Mouse (Mus musculus): Measurements from ENCODE around the gene Gstp3. TPM values are rescaled to one million over a fixed set of nuclear protein-coding genes. Genes with fewer than 3 reads are reported as not detected.

Gstp3 gene
- polyA plus RNA-seq, 1 experiment from 2014 or later, result 0.41 TPM

DNA sequence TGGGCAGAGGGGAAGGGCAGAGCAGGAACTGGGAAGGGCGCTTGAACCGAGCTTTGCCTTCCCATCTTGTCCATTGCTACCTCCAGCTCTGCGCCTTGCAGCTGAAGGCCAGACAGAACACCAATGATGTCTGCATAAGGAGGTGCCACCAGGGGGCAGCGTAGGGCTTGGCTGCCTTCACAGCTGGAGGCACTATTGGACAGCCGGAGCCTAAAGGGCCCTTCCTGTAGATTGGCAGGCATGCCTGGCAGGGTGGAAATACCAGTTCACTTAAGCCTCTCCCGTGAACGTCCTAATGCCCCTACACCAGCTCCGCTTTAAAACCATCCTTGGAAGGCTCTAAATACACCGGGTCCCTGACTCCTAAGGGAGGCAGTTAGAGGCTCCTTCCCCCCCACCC is 39.7 kb upstream of the Gstp3 start:
- H3K4me2 ChIP-seq (replicated peaks), result peak overlapping the region; percentile 92
- H3K9me3 ChIP-seq (replicated peaks), result no peaks in the 10 kb centered on the region
- H3K9ac ChIP-seq, result no peak overlapping the region
- H3K4me1 ChIP-seq, result peaks cover 55% of the 10 kb centered on the region
- 0 out of 2 replicates have a peak overlapping the region, but pooled peaks have one; percentile 7 for H3K27ac ChIP-seq (replicated peaks)
- no peaks in the 10 kb centered on the region for H3K36me3 ChIP-seq
- WGBS, result 12% methylated on average over 9 of the region's 9 CpGs
- no peak for ATAC-seq (ENCODE audit: insufficient number of reproducible peaks, low FRiP score, low TSS enrichment, low read depth)
- H3K27me3 ChIP-seq, result peaks cover 26% of the 10 kb centered on the region
- no peak overlapping the region for H3K4me3 ChIP-seq (replicated peaks)

DNA sequence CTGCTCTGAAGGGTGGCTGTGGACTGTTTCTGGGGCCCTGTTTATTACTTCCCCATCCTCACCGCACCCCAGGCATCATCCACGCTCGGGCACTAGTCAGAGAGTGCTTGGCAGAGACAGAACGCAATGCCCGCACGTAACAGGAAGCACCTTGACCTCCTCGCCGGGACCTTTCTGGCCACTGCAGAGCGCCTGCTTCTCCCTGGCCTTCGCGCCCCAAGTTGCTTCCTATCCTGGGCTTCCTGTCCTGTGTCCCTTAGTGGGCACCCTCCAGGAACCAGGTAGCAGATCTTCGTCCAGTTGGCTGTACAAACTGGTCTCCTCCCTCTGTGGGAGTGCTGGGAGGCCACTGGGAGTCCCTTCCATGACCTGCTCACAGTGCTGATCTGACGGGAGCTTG is 39.1 kb upstream of the Gstp3 start:
- H3K4me3 ChIP-seq (replicated peaks), result 0 out of 2 replicates have a peak overlapping the region, but pooled peaks have one; percentile 1
- no peaks in the 10 kb centered on the region for H3K36me3 ChIP-seq
- no peak for ATAC-seq (ENCODE audit: insufficient number of reproducible peaks, low FRiP score, low TSS enrichment, low read depth)
- no peaks in the 10 kb centered on the region for H3K9me3 ChIP-seq (replicated peaks)
- no peak overlapping the region for H3K4me2 ChIP-seq (replicated peaks)
- H3K4me1 ChIP-seq, result peaks cover 55% of the 10 kb centered on the region
- H3K9ac ChIP-seq, result no peak overlapping the region
- 0 out of 2 replicates have a peak overlapping the region, but pooled peaks have one; percentile 7 for H3K27ac ChIP-seq (replicated peaks)
- peaks cover 26% of the 10 kb centered on the region for H3K27me3 ChIP-seq
- WGBS, result 85% methylated on average over 13 of the region's 13 CpGs

DNA sequence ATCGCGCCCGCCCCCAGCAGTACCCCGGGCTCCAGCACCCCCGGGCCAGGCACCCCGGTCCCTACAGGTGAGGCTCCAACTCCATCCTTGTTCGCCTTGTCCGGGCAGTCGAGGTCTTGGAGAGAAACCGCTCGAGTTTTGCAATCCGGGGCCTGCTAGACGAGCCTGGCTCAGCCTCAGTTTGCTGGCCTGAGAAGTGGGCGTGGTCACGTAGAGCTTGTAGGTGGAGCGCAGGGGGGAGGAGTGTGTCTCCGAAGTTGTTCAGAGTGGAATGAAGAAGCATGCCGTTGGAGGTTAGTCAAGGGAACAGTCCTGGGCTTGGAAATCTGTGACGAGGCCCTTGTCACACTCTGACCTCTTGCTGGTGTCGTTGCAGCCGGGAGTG is 38.1 kb upstream of the Gstp3 start:
- Histone ChIP-seq H3K4me1 (peaks cover 55% of the 10 kb centered on the region), H3K27me3 (peaks cover 23% of the 10 kb centered on the region), H3K9me3 (replicated peaks) (no peaks in the 10 kb centered on the region), H3K36me3 (no peaks in the 10 kb centered on the region), H3K9ac (no peak overlapping the region), H3K4me3 (replicated peaks) (peak overlapping the region; percentile 67), H3K4me2 (replicated peaks) (peak overlapping the region; percentile 87), H3K27ac (replicated peaks) (peak overlapping the region; percentile 82)
- no peak for ATAC-seq (ENCODE audit: insufficient number of reproducible peaks, low FRiP score, low TSS enrichment, low read depth)
- WGBS, result under 1% methylated on average over 21 of the region's 21 CpGs

DNA sequence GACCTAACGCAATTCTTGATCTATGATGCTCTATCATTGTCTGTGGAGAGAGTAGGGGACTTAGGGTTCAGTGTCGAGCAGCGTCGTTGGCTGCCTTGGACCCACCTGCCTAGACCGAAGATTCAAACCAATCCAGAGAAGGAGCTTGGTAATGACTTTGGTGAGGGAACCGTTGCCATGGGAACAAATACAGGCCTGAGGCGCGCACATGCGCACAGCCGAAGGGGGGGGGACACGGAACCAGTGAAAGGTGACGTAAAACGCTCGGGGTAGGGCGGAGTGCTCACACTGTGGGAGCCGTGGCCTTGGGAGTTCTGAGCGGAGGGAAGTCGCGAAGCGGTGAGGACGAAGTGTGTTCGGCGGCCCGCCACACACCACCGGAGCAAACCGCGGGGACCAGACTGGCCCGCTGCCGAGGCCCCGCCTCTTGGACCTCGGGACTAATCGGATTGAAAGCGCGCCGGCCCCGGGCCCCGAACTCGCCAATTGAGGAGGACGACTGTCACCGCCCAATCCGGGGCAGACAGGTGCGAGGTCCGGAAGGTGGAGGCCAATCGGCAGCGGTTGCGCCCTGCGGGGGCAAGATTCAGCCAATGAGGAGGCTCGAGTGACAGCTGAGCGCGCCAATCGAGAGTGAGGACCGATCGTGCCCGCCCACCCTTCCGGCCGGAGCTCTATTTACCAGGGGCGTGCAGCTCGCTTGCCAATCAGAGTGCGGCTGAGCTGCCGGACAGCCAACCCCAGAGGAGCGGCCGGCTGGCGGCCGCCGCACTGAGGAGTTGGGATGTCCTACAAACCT is 37.5 kb upstream of the Gstp3 start, which contains the start of gene Cdk2ap2:
TSS of gene Cdk2ap2 (plus strand) at position 541 of the 799 bp plus-strand sequence.
- Histone ChIP-seq H3K27me3 (peaks cover 18% of the 10 kb centered on the region), H3K27ac (replicated peaks) (peak within 1 kb of the TSS; percentile 82), H3K9me3 (replicated peaks) (no peaks in the 10 kb centered on the region), H3K36me3 (no peaks in the 10 kb centered on the region), H3K4me3 (replicated peaks) (peak within 1 kb of the TSS; percentile 67), H3K4me2 (replicated peaks) (peak within 1 kb of the TSS; percentile 87), H3K4me1 (peaks cover 55% of the 10 kb centered on the region), H3K9ac (peak within 1 kb of the TSS; percentile 21; the same call in 1 of the 2 replicates)
- WGBS, result under 1% methylated on average over 65 of the region's 65 CpGs
- ATAC-seq (ENCODE audit: insufficient number of reproducible peaks, low FRiP score, low TSS enrichment, low read depth), result peak; percentile 93

DNA sequence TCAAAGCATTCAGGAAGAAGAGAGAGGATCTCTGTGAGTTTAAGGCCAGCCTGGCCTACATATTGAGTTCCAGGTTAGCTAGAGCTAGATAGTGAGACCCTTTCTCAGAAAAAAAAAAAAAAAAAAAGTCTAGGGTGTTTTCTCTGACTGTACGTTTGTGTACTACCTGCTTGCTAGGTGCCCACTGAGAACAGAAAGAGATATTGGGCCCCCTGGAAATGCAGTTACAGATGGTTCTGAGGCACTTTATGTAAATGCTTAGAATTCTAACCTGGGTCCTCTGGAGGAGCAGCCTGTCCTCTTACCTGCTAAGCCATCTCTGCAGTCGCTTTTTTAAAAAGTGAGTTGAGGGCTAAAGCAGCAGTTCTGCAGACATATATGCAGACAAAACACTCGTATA is 36.4 kb upstream of the Gstp3 start:
- ATAC-seq (ENCODE audit: insufficient number of reproducible peaks, low FRiP score, low TSS enrichment, low read depth), result no peak
- Histone ChIP-seq H3K27me3 (peaks cover 7% of the 10 kb centered on the region), H3K4me1 (peaks cover 47% of the 10 kb centered on the region), H3K9me3 (replicated peaks) (no peaks in the 10 kb centered on the region), H3K36me3 (no peaks in the 10 kb centered on the region), H3K9ac (no peak overlapping the region), H3K4me2 (replicated peaks) (no peak overlapping the region), H3K27ac (replicated peaks) (no peak overlapping the region), H3K4me3 (replicated peaks) (no peak overlapping the region)
- WGBS, result 67% methylated on average over 3 of the region's 3 CpGs

DNA sequence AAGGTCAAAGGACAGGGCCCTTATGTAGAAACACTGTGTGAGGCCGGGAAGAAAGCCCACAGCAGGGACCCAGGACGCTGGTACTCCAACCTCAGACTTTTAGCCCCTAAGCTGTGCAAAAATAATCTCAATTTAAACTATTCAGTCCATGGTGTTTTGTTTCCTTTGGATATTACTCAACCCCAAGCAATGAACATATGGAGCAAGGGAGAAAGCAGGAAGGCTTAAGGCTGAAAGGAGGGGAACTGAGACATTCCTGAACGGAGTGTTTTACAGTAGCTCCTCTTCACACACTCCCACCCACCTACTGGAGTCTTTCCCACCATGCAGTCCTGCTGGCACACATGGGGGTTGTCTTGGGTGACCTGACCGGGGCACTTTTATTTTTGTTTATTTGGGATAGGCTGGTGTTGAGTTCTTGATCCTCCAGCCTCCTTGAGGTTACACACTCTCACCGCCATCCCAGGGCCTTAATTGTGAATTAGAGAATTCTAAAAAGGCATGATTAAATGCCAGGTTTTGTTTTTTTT is 35.5 kb upstream of the Gstp3 start:
- no peaks in the 10 kb centered on the region for H3K9me3 ChIP-seq (replicated peaks)
- no peaks in the 10 kb centered on the region for H3K27me3 ChIP-seq
- peaks cover 37% of the 10 kb centered on the region for H3K4me1 ChIP-seq
- H3K4me2 ChIP-seq (replicated peaks), result no peak overlapping the region
- no peak overlapping the region for H3K4me3 ChIP-seq (replicated peaks)
- H3K36me3 ChIP-seq, result no peaks in the 10 kb centered on the region
- H3K27ac ChIP-seq (replicated peaks), result no peak overlapping the region
- ATAC-seq (ENCODE audit: insufficient number of reproducible peaks, low FRiP score, low TSS enrichment, low read depth), result no peak
- 79% methylated on average over 5 of the region's 5 CpGs for WGBS
- no peak overlapping the region for H3K9ac ChIP-seq

DNA sequence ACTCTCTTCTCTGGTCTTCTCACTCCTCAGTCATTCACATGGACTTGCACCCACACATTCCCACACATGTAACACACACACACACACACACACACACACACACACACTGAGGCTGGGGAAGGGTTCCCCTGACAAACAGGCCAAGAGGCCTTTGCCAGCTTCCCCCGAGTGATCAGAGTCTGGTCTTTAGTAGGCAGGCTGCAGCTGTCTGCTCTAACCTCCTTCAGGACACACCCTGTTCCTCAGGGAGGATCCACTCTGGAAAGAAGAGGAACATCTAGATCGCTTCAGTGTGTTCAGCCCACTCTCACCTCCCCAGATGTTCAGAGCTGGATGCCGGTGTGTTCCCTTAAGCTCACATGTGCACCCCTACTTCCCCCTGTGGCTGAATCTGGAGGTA is 35.0 kb upstream of the Gstp3 start:
- H3K27ac ChIP-seq (replicated peaks), result no peak overlapping the region
- H3K36me3 ChIP-seq, result no peaks in the 10 kb centered on the region
- ATAC-seq (ENCODE audit: insufficient number of reproducible peaks, low FRiP score, low TSS enrichment, low read depth), result no peak
- H3K9ac ChIP-seq, result no peak overlapping the region
- no peak overlapping the region for H3K4me3 ChIP-seq (replicated peaks)
- WGBS, result 67% methylated on average over 3 of the region's 3 CpGs
- no peaks in the 10 kb centered on the region for H3K9me3 ChIP-seq (replicated peaks)
- peaks cover 2% of the 10 kb centered on the region; the same call in 1 of the 2 replicates for H3K27me3 ChIP-seq
- H3K4me1 ChIP-seq, result peaks cover 32% of the 10 kb centered on the region
- H3K4me2 ChIP-seq (replicated peaks), result no peak overlapping the region

DNA sequence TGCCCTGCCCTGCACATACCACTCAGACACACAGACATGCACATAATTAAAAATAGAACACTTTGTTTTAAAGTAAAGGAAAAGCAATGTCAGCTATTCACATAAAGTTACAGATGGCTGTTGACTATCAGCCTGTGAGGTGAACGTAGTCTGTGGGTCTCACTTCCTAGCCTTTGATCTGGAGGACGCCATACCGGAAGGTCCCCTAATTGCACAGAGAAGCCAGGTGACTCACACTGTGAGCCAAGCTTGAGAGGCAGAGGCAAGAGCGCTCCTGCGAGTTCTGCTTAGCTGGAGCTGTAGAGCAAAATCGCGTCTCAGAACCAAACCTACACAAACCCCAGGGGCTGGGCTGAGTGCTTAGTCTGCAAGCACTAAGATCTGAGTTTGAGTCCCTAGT is 34.4 kb upstream of the Gstp3 start:
- no peaks in the 10 kb centered on the region for H3K36me3 ChIP-seq
- no peak overlapping the region for H3K4me2 ChIP-seq (replicated peaks)
- H3K9me3 ChIP-seq (replicated peaks), result no peaks in the 10 kb centered on the region
- peaks cover 26% of the 10 kb centered on the region for H3K4me1 ChIP-seq
- ATAC-seq (ENCODE audit: insufficient number of reproducible peaks, low FRiP score, low TSS enrichment, low read depth), result no peak
- no peak overlapping the region for H3K4me3 ChIP-seq (replicated peaks)
- no peak overlapping the region for H3K9ac ChIP-seq
- H3K27ac ChIP-seq (replicated peaks), result no peak overlapping the region
- 63% methylated on average over 7 of the region's 7 CpGs for WGBS
- peaks cover 2% of the 10 kb centered on the region; the same call in 1 of the 2 replicates for H3K27me3 ChIP-seq

DNA sequence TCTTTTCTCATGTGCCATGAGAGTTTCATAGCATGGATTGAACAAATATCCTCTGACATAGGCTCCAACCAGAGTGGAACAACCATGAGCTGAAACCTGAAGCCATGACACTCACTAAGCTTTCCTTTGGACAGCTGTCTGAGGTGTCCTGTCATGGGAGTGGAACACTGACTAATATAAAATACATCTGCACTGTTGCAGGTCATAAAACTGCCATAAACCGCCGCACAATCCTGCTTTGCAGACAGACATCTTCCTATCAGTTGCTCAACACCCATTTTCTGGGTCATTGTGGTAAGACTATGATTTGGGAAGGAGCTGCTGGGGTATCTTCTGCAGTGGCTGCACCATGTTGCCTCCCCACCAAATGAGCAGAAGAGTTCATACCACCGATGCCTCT is 33.4 kb upstream of the Gstp3 start:
- Histone ChIP-seq H3K4me3 (replicated peaks) (no peak overlapping the region), H3K27ac (replicated peaks) (no peak overlapping the region), H3K9me3 (replicated peaks) (no peaks in the 10 kb centered on the region), H3K27me3 (peaks cover 2% of the 10 kb centered on the region; the same call in 1 of the 2 replicates), H3K9ac (no peak overlapping the region), H3K4me1 (peaks cover 17% of the 10 kb centered on the region), H3K36me3 (no peaks in the 10 kb centered on the region), H3K4me2 (replicated peaks) (no peak overlapping the region)
- ATAC-seq (ENCODE audit: insufficient number of reproducible peaks, low FRiP score, low TSS enrichment, low read depth), result no peak
- 83% methylated on average over 3 of the region's 3 CpGs for WGBS

DNA sequence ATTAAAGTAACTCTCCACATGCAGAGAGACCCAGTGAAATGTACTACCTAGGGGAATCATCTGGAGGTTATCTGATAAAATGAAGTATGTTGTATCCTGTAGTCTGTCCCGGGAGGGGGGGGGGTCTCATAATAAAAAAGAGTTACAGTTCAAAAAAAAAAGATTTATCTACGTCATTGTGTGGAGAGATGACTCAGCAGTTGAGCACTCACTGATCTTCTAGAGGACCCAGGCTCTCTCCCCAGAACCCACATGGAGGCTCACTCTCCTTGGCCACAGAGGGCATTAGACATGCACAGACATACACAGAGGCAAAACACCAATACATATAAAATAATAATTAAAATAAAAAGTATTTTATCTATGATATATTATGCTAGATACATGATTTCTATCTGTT is 32.0 kb upstream of the Gstp3 start:
- Histone ChIP-seq H3K36me3 (no peaks in the 10 kb centered on the region), H3K4me3 (replicated peaks) (no peak overlapping the region), H3K4me2 (replicated peaks) (no peak overlapping the region), H3K9me3 (replicated peaks) (no peaks in the 10 kb centered on the region), H3K4me1 (peaks cover 6% of the 10 kb centered on the region; the same call in 1 of the 2 replicates), H3K27ac (replicated peaks) (no peak overlapping the region), H3K27me3 (peaks cover 2% of the 10 kb centered on the region; the same call in 1 of the 2 replicates), H3K9ac (no peak overlapping the region)
- no peak for ATAC-seq (ENCODE audit: insufficient number of reproducible peaks, low FRiP score, low TSS enrichment, low read depth)
- 53% methylated on average over 2 of the region's 2 CpGs for WGBS

DNA sequence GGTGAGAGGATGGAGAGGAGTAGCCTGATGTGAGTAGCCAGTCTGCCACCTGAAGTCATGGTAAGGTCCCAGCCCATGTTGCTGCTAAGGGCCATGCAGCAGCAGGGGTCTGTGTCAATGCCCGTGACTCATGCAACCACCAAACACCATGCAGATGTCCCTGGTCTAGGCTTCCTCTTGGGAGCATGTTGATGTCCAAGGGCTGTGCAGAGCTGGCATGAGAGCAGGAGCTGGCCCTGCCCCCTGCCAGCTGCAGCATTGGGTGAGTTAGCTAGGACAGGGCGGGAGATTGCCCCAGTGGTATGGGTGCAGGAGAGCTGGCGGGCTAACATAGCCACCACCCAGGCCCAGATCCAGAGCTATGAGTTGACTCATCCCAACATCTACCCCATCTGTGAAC is 31.1 kb upstream of the Gstp3 start:
- no peak for ATAC-seq (ENCODE audit: insufficient number of reproducible peaks, low FRiP score, low TSS enrichment, low read depth)
- WGBS, result 85% methylated on average over 3 of the region's 3 CpGs

More for the DNA sequence above, 31.1 kb upstream of the Gstp3 start:
- H3K27ac ChIP-seq (replicated peaks), result no peak overlapping the region
- H3K36me3 ChIP-seq, result no peaks in the 10 kb centered on the region
- H3K27me3 ChIP-seq, result peaks cover 2% of the 10 kb centered on the region; the same call in 1 of the 2 replicates
- no peaks in the 10 kb centered on the region for H3K9me3 ChIP-seq (replicated peaks)
- H3K4me3 ChIP-seq (replicated peaks), result no peak overlapping the region
- no peaks in the 10 kb centered on the region for H3K4me1 ChIP-seq
- no peak overlapping the region for H3K9ac ChIP-seq
- H3K4me2 ChIP-seq (replicated peaks), result no peak overlapping the region
